Mouse (Mus musculus) adrenal gland, adult 2 months (tissue): ENCODE results near the gene Tinag. TPM values are rescaled to one million over a fixed set of nuclear protein-coding genes. Genes with fewer than 3 reads are reported as not detected.
A peak's percentile ranks its signal among the peaks of the same experiment; 100 is the strongest.
"Not testable (repeated sequence)": the region's sequence is repeated elsewhere in the genome, so short reads cannot be mapped to it uniquely, and the experiment has no call there.

ENCODE experiments used
- DNase-seq: peaks from one replicate; pipeline ENCODE4 v3.0.0; 2021
- long read RNA-seq: library from polyadenylated mRNA; stranded (forward); transcript quantifications from one replicate; pipeline ENCODE4 v2.0.0, GENCODE M21; 2021
- polyA plus RNA-seq: library from polyadenylated mRNA; depleted of rRNA; stranded (reverse); fragments of >200 nt; gene quantifications from 2 replicates; pipeline ENCODE4 v1.2.3, GENCODE M21; 2012; rRNA removed
- total RNA-seq, 2 experiments: library from RNA; stranded (reverse); gene quantifications; 2 replicates each; pipeline ENCODE4 v1.2.3; 2021

The Tinag gene
- total RNA-seq (under 1 TPM in 1 of 2 experiments, not detected in 1; 0.32 TPM), polyA plus RNA-seq (not detected in 2 replicates)
- long read RNA-seq: 0 reads

- DNase-seq: no peak
Observed at GRCm38 (mm10) chr9:77045585-77045984, at the start of gene Tinag. Tinag (minus strand) TSS chr9:77045794.

DNA sequence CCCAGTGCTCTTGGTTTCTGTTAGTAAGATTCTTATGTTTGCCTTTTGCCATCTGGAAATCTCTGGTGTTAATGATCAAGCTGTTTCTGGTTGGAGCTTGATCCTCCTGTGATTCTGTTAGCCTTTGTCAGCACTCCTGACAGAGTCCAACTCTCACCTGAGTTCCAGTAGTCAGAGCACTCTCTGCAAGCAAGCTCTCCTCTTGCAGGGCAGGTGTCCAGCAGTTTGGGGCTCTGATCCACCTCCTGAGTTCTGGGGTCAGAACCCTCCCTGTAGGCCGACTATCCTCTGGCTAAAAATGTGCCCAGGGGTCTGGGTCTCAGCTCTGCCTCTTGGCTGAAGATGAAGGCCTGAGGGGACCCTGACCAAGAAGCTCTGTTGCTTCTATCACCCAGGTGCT is 37.6 kb upstream of the Tinag start:
- not testable (repeated sequence) for DNase-seq

DNA sequence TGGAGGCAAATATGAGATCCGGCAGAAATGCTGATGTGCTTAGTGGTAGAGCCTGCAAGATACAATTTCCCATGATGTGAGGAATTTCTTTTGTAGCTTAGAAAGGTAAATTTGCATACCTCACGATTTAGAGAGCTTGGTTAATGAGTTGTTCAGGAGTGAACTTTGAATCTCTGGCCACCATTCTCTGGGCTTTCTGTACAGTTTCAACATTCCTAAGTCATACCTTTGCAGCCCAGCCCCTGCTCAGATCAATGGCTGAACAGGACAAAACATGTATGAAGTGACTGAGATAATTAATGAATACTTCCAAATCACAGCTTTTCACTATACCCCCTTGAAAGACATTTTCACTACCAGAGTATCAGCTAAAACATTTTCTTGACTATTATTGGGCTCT is 26.1 kb upstream of the Tinag start:
- no peak for DNase-seq

GRCm38 (mm10) chr9:77056611-77057010 is 11.0 kb upstream of the Tinag start:
- DNase-seq: no peak

- no peak for DNase-seq
Observed at GRCm38 (mm10) chr9:77054426-77055193, 9.0 kb upstream of the Tinag start.

DNA sequence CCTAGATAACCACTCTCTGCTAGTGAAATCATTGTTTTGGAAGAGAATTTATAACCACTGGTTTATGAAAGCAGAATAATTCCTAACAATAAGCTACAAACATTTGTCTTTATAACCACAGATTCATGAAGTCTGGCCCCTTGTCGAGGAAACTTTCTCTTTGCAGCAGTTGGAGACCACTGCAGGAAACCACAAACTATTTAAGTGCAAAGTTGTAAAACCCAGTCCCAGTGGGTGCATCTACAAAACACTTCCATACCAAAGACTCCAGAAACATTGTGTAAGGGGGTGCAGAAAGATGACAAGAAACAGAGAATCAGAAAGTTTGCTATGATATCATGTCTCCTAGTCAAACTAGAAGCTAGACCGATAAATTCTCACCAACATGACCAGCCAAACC is 5.8 kb upstream of the Tinag start:
- no peak for DNase-seq

- no peak for DNase-seq
Observed at GRCm38 (mm10) chr9:77049669-77050068, 4.1 kb upstream of the Tinag start.

DNA sequence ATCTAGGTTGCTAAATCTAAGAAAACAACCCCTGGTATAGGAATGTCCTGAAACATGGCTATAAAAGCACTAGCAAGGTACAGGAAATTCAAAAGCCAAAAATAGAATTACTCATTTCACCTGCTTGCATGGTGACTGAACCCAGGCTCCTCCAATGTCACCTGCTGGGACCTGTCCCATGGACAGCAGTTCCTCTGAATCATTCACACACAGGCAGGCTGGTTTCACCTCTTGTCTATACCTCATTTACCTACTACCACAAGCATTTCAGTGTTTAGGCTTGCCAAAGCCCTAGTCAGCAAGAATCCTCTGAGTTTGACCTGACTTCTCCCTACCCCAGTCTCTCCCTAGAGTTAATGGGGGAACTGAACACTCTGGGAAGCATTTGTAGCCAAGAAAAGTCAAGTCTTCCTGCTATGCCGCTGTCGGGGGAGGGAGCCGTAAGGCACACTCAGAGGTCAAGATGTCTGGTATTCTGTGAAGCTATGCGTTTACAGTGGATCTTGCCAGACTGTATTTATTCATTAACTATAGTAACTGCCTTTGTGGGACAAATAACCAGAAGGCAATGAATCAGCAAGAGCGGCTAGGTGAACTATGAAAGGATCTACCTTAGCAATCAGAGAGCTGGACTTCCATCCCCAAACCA is 597 bp upstream of the Tinag start:
- DNase-seq: no peak

DNA sequence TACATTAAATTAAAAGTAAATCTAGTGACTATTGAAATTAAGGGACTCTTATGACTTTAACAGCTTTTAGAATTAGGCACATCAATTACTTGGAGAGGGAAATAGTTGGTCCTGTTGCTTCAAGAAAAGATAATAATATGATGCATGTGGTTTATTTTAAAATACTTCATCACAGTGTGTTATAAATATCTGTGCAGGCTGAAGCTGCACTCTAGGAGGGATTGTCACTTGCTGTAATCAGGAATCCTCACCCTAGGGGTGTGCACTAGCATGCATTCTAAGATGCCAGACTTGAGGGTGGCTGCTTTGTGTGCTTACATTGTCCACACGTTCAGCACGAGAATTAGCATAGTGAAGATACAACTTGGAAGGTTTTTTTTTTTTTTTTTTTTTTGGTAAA is 10.2 kb downstream of the Tinag start:
- no peak for DNase-seq

DNA sequence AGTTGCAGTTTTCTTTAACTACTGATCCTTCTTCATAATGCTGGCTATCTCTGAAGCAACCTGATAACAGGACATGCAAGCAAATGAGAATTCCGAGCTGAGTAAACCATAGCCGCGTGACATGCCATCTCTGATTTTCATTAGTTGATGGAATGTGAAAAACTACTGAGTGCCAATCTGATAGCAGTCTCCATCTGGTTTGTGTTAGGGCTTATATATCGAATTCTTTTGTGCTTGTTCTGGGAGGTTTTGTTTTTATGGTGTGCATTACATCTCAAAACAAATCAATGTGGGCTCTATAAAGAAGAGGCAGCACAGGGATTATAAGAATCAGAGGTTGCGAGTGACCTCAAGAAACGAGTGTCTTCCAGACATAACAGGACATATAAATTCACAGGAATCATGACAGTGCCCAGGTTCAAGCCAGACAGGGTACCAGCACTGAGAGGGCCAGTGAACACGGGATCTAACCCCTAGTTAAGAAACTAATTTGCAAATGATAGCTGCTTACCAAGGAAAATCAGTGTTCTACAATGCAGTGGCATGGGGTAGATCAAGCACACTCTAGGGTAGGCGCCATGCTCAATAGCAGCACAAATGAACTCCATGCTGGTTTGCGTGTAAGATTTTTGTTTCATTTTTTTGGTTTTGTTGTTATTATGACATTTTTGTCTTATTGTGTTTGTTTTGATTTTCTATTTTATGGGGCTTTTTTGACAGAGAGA is 13.0 kb downstream of the Tinag start:
- DNase-seq: no peak

DNA sequence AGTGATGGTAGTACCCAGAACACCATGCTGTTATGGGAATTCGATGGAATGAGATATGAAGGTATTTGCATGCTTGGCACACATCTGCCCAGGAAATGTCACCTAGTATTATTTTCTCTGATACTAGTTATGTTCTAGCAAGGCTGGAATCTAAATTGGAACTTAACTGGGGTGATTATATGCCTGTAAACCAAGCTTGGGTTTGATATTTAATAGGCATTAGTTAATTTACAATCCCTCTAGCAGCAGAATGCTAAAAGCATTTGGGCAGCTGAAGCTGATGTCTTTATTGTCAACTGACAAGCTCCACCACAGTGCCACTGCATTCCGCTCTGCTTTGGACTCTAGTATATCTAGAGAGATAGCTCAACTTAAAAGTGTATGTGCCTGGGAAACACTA is 20.3 kb downstream of the Tinag start:
- DNase-seq: no peak

DNA sequence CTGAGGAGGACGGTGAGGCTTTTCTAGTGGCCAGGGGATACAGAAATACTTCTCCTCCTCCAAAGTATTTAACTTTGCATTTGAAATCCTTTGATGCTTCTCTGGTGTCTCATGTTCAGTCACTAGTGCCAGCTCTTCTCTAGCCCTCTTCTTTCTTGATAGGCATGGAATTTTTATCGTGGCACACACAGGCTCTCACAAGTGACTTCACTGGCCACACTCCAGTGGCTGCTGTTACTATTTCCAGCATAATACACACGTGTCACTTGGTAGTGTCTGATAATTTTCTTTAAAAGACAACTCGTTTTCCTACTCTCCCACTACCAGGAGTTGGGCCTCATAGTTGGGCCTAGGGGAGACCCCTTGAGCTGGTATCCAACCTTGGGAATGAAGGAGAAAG is 26.7 kb downstream of the Tinag start:
- DNase-seq: no peak

DNA sequence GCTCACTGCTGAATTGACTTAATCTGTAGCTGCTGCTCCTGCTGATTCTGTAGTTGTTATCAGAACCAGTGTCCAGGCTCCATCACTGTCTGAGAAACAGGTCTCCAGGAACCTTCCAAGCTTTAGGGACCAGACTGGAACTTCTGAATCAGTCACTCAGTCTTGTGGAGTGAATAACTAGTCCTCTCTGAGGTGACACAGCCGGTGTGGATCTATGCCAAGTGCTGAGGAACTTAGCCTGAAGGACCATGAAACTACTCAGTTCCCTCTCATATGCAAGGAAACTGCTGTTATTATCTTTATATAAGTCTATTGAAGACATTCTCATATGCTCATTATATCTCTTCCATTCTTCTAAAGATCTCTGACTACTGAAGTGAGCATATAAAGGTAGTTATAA is 49.6 kb downstream of the Tinag start:
- peak; percentile 59 for DNase-seq

DNA sequence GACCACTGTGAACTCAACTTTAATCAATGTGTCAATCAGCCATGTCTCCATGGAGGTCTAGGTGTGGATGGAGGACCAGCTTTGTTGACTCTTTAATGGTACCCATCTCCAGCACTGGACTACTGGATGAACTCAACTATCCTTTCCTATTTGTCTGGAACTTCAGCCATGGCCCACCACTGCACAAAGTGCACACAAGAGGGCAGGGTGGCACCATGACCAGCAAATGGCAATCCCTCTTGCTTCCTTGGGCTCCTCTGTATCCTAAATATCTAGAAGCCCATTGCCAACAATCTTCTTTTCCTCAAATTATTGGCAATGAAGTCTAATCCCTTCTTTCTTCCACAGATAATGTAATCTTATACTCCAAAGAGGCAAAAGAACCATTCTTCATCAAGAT is 55.6 kb downstream of the Tinag start:
- DNase-seq: peak; percentile 26

DNA sequence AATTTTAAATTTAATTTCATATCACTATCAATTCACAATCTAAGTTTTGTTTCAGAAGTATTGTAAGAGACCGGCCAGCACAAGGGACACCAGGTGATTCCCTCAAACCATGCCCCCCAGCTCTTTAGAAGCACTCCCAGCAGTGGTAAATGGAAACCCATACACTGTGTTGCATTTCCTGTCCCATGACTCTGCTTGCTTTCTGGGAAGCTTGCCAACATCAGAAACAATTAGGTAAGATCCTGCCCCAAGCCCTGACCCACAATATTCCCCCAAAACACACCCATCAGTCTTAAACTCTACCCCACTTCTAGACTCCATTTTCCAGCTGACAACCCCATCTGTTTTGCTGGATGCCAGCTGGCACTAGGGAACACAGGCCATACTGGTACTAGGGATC is 110.8 kb downstream of the Tinag start:
- no peak for DNase-seq

- peak; percentile 2 for DNase-seq
Observed at GRCm38 (mm10) chr9:76915093-76915661, 130.4 kb downstream of the Tinag start.
